Mouse (Mus musculus): ENCODE data around the gene Ube2g2.

DNA sequence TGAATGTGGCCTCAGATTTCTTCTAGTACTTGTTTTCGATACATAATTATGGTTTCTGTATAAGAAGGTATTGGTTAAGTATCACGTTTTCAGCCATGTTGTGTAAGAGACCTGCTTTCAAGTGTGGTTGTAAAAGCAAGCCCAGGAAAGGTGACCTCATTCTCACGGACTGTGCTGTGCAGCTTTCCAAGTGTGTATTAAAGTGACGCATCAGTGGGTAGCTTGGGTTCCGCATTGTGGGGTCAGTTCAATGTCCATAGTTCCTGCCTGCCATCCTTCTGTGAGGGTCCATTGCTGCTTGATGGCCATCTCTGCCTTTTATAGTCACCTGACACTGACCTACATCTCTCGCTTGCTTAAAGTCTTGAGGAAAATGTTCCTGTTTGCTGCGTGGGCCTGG is 5.1 kb upstream of the Ube2g2 start:
- no peak for TF ChIP-seq CTCF (IDR thresholded peaks at IDR 0.05; ENCODE audit: insufficient read depth, low read depth, low read length)
- no peak for TF ChIP-seq POLR2A (IDR thresholded peaks at IDR 0.05; ENCODE audit: insufficient read depth, low read depth, low read length)
